Mouse (Mus musculus) cerebellum, adult 8-10 months (tissue): ENCODE measurements at regions not wholly inside any gene's neighbourhood (a gene's known extent, or its start where the extent isn't known, plus 50 kb on each side); places are given as distances from the start of the nearest gene placed in this dataset.

ENCODE experiments used
- DNase-seq: peaks from one replicate; pipeline ENCODE4 v3.0.0; 2022

- no peak for DNase-seq
These were observed 108.5 kb upstream of the Ado start for GRCm38 (mm10) chr10:67657305-67657704.

- no peak for DNase-seq
These were observed 105.8 kb upstream of the Ado start for GRCm38 (mm10) chr10:67654518-67654917.

- no peak for DNase-seq
These were observed 103.5 kb upstream of the Ado start for GRCm38 (mm10) chr10:67652300-67652699.

- DNase-seq = no peak
These were observed 102.6 kb upstream of the Ado start for GRCm38 (mm10) chr10:67651386-67651785.

- DNase-seq = no peak
These were observed 99.3 kb upstream of the Ado start for GRCm38 (mm10) chr10:67647777-67648727.

GRCm38 (mm10) chr10:67646659-67647559, 98.2 kb upstream of the Ado start:
- DNase-seq = no peak

- DNase-seq = no peak
These were observed 97.1 kb upstream of the Ado start for GRCm38 (mm10) chr10:67645821-67646220.

GRCm38 (mm10) chr10:67644280-67644679, 95.5 kb upstream of the Ado start:
- DNase-seq = no peak

- peak; percentile 2 for DNase-seq
These were observed 94.9 kb upstream of the Ado start for GRCm38 (mm10) chr10:67643685-67644084.

GRCm38 (mm10) chr10:67637339-67637738, 88.6 kb upstream of the Ado start:
- DNase-seq = no peak

- DNase-seq = no peak
These were observed 87.8 kb upstream of the Ado start for GRCm38 (mm10) chr10:67636569-67636968.

GRCm38 (mm10) chr10:67634795-67635194, 86.0 kb upstream of the Ado start:
- DNase-seq = no peak

GRCm38 (mm10) chr10:67633063-67633462, 84.3 kb upstream of the Ado start:
- DNase-seq = no peak

- no peak for DNase-seq
These were observed 74.6 kb upstream of the Ado start for GRCm38 (mm10) chr10:67623338-67623737.

- DNase-seq = no peak
These were observed 71.3 kb upstream of the Ado start for GRCm38 (mm10) chr10:67620018-67620417.

- no peak for DNase-seq
These were observed 69.4 kb upstream of the Ado start for GRCm38 (mm10) chr10:67618112-67618511.

GRCm38 (mm10) chr10:67615016-67615415, 66.3 kb upstream of the Ado start:
- DNase-seq = no peak

GRCm38 (mm10) chr10:67610689-67611088, 61.9 kb upstream of the Ado start:
- no peak for DNase-seq

GRCm38 (mm10) chr10:67608033-67608432, 59.3 kb upstream of the Ado start:
- DNase-seq = no peak

GRCm38 (mm10) chr10:67607297-67608032, 58.7 kb upstream of the Ado start:
- DNase-seq = no peak

- no peak for DNase-seq
These were observed 58.0 kb upstream of the Ado start for GRCm38 (mm10) chr10:67606739-67607138.

GRCm38 (mm10) chr10:67599390-67599789, 50.6 kb upstream of the Ado start:
- no peak for DNase-seq

- DNase-seq = no peak
These were observed 49.9 kb upstream of the Ado start for GRCm38 (mm10) chr10:67598590-67599047.
